Mouse (Mus musculus) small intestine, adult 2 months (tissue): ENCODE data around the gene Tdo2.

ENCODE experiments used
- CTCF ChIP-seq: fragments of 200-500 bp; IDR thresholded peaks from 2 replicates; pipeline ENCODE4 v1.5.1; 2012; ENCODE audit warnings: low read depth, mild to moderate bottlenecking, control low read depth, inconsistent platforms, low read length, moderate library complexity, mixed read lengths; ENCODE audit not compliant: insufficient replicate concordance, insufficient read length; ENCODE audit errors: extremely low read depth
- POLR2A ChIP-seq: fragments of 200-500 bp; IDR thresholded peaks from 2 replicates; pipeline ENCODE4 v1.6.1; 2012; ENCODE audit warnings: low read depth, mild to moderate bottlenecking, control low read depth, inconsistent platforms, low read length, moderate library complexity

DNA sequence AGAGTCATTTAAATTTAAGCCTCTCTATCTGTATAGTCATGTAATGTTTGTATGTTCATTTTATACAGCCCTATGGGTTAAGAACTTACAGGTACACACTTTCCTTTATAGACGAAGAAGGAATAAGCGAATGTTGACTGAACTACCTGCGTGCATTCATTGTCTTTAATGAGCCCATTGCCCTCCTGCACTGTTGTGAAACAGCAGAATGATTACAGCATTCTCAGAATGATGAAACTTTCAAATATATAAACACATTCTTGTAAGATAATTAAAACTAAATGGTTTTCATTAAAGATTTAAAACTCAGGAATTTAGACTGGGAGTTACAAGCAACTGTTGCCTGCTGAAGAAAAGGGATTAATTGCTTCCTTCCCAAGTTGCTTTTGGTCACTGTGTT lies 11.6 kb upstream of the Tdo2 start:
- TF ChIP-seq CTCF, result no peak
- no peak for TF ChIP-seq POLR2A
